Mouse (Mus musculus): ENCODE measurements around the gene Pkm.

The Pkm gene

DNA sequence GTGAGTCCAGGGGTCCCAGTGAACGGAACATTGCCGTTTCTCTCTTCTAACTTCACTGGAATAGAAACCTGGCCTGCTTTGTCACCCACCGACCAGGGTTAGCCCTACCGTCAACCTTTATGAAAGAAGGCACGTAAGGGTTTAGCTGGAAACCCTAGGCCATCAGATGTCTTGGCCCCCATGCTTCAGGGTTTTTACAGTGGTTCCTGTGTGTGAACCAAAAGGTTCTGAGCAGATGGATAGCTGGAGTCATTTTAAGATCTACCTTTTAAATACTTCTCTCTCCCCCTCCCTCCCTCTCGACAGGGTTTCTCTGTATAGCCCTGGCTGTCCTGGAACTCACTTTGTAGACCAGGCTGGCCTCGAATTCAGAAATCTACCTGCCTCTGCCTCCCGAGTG lies 9.8 kb downstream of the Pkm start:
- no peak for DNase-seq (ENCODE audit: low spot score)

DNA sequence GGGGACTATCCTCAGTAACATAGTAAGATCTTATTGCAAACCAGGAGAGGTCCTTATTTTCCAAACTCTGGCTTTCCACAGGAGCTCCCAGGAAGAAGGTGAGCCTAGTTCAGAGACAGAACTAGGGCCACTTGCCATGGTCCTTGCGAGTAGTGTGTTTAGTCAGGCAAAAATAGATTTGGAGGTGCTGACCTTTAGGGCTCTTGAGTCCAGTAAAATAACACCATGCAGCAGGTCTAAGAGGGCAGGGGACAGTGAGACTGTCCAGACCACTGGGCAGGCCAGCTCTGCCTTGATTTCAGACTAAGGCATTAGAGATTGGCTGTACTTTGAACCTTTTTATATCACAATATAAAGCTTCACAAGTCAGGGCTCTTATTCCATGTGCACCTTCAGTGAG lies 10.6 kb downstream of the Pkm start:
- DNase-seq (ENCODE audit: low spot score), result no peak

DNA sequence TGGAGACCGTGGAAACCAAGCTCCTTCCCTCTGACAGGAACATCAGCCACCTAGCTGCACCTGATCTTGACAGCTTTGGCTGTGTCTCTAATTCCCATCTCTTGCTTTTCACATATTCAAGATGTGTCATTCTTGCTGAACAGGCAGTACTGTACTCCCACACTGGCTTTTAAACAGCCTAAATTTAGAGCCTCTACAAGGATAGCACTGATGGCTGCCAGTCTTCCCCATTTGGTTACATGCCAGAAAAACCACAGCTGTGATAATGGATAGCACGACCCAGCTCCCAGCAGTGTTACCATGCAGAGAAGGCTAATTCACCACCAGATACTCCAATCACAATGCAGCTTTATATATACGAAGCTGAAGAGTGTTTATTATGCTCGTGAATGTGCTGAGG lies 11.1 kb downstream of the Pkm start:
- DNase-seq (ENCODE audit: low spot score), result no peak

DNA sequence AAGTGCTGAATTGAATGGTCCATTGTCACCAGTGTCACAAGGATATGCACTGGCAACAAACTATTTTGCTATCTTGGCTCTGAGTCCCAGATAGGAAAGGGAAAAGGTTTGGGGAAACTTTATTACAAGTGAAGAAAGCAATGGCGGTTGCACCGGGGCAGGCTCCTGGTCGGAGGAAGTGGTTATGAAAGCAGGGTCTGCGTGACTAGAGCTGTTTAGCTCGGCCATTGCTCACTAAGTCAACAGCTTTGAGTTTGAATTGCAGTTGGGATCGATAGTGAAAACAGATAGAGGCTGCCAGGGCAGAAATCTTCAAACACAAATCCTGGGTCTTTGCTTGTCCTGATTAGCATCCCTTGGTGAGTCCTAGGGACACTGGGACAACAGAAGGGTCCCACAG lies 11.7 kb downstream of the Pkm start:
- no peak for DNase-seq (ENCODE audit: low spot score)

DNA sequence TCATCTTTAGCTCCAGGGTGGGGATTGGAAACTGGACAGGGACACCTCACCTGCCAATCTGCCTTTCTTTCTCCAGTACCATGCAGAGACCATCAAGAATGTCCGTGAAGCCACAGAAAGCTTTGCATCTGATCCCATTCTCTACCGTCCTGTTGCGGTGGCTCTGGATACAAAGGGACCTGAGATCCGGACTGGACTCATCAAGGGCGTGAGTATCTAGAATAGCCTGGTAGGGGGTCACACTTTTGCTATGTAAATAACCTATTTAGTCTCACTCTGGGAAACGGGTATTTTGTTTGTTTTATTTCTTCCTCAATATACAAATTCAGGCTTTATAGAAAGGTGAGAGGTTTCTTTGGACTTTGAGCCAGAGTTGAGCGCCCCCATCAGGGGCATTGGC lies 12.3 kb downstream of the Pkm start:
- DNase-seq (ENCODE audit: low spot score), result no peak

DNA sequence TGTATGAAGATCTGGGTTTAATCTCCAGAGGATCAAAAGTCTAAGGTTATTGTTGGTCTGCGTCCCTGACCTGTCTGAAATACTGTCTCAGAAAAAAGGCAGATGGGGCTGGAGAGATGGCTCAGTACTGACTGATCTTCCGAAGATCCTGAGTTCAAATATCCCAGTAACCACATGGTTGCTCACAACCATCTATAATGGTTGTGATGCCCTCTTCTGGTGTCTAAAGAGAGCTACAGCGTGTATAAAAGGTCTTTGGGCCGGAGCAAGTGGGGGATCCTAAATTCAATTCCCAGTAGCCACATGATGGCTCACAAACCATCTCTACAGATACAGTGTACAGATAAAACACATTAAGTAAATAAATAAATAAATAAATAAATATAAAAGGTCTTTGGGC lies 13.0 kb downstream of the Pkm start:
- DNase-seq (ENCODE audit: low spot score), result no peak

DNA sequence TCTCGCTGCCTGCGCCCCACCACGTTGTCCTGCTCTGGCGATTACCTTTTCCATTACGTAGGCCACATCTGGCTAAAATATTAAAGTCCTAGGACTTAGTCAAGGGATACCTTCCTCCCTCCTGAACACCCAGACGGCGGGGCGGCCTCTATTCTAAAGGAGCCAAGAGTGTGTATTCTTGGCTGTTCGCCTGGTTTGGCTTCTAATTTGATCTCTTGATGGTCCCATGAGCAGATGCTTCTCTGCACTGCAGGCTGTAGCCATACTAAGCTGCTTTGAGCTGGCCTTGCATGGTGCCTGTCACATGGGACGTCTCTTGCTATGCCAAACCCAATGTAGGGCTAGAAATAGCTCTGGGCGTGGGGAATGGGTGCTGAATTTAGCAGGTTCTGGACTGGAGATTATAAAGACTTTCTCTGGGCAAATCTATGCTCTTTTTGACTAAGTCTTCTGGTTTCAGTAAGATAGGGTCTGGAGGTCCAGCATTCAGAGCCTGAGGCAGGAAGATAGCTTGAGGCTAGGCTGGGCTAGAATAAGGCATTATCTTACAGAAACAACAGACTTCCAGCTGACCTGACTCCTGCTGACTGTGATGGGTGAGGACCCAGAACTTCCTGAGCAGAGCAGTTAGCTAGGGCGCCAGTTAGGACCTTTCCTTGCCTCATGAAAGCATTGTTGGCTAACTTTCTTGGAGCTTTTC lies 16.2 kb downstream of the Pkm start:
- no peak for DNase-seq (ENCODE audit: low spot score)

DNA sequence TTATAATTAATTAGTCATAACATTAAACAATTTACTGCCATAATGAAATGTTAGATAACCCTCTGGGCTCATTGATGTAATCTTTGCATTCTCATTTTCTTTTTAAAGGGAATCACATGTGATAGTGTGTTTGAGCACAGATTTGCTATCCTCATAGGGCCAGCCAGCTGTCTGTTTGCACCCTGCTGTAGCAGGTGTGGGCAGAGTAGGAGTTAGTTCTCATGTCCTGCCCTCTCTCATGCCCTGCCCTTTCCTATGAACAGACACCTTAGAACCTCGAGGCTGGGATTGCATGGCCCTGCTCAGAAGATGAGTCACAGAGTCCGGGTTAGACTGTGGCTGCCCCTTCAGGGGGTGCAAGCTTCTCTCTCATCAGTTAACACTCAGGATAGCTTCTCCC lies 17.3 kb downstream of the Pkm start:
- DNase-seq (ENCODE audit: low spot score), result no peak

DNA sequence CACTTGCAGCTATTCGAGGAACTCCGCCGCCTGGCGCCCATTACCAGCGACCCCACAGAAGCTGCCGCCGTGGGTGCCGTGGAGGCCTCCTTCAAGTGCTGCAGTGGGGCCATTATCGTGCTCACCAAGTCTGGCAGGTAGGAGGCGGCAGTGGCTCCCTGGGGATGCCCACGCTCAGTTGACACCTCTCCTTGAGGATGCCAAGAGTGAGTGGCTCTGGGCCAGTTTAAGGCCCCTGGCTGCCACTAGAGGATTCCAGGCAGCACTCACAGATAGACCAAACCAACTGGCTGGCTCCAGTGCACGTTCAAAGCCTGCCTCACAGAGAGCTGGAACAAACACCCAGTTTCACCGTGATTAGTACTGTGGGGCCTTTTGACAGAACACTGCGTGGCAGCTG lies 19.4 kb downstream of the Pkm start:
- no peak for DNase-seq (ENCODE audit: low spot score)

DNA sequence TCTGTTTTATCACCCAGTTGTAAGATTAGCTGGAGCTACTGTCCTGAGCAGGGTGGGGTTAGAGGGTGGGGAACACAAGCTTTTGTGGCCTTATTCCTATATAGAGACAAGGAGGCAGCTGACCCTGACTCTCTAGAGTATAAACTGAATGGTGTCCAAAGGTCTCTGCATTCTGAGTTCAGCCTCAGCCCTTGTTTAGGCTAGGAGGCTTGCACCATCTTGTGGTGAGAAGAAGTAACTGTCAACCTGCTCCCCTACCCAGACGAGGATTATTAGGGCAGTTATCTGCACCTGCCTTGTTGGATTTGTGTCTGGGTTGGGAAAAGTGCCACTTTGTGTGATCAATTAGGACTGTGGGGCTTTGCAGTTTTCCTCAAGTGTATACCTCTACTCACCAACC lies 22.1 kb downstream of the Pkm start:
- DNase-seq (ENCODE audit: low spot score), result no peak

DNA sequence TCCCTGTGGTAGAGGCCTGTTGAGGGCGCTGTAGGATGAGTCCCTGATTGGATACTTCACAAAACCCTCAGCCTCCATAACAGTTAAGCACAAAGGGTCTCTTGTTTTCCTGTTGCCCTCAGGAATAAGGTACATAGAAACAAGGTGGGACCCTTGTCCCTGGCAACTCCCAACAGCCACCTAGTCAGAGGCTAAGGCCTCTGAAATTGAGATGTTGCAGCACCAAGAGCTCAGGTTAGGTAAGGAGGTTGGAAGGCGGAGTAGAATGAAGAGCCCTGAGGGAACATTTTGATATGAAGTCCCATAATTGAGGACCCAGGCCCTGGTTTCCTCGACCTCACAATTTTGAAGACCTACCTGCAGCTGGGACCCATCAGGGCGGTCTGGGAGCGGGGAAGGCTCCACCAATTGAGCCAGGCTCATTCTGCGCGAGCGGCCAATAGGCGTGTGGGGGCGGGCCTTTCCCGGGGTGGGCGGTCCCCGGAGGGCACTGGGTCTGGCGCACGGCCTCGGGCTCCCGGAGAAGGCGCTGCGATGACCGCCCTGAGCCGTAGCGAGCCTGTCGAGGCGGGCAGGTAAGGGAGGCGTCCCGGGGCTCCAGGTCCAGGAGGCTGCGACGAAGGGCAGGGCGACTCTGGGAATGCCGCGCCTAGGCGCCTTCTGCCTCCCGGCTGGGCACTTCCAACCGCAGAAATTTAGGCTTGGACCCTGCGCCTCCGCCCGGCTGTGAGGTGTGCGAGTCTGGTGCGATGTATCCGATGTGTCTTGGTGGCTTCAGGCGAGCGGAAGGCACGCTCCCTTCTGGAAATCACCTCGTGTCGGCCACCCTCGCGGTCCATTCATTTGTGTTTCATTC lies 23.7 kb downstream of the Pkm start, which contains the start of gene Gramd2:
Gramd2 (plus strand) TSS at position 467 of the 856 bp plus-strand sequence.
- peak; percentile 79 for DNase-seq (ENCODE audit: low spot score)

DNA sequence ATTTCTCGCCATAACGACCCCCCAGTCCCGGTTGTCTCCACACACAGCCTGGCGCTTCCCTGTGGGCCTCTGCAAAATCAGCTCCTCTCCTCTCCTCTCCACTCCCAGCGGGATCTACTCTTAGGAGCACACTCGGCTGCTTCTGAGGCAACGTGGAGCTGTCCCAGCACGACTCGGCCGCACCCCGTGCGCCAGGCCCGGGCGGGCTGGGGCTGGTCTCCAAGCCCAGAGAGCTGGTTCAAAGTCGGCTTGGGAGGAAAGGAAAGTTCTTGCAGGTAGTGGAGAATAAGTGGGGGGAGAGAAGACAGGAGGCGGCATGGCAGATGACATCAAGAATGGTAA lies 24.3 kb downstream of the Pkm start:
- DNase-seq (ENCODE audit: low spot score), result no peak

DNA sequence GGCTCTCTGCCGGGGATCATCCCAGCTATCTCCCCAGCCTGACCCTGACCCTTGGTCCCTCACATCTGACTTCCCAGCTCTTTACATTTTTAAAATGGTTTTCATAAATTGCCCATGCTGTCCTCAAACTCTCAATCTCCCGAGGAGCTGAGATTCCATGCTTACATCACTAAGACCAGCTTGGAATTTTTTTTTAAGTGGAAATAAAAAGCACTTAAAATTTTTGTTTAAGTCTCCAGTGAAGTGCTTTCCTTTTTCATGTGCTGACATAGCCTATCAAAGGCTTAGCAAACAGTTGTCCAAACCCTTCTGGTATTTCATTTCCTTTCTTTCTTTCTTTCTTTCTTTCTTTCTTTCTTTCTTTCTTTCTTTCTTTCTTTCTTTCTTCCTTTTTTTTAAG lies 27.9 kb downstream of the Pkm start:
- DNase-seq (ENCODE audit: low spot score), result no peak

DNA sequence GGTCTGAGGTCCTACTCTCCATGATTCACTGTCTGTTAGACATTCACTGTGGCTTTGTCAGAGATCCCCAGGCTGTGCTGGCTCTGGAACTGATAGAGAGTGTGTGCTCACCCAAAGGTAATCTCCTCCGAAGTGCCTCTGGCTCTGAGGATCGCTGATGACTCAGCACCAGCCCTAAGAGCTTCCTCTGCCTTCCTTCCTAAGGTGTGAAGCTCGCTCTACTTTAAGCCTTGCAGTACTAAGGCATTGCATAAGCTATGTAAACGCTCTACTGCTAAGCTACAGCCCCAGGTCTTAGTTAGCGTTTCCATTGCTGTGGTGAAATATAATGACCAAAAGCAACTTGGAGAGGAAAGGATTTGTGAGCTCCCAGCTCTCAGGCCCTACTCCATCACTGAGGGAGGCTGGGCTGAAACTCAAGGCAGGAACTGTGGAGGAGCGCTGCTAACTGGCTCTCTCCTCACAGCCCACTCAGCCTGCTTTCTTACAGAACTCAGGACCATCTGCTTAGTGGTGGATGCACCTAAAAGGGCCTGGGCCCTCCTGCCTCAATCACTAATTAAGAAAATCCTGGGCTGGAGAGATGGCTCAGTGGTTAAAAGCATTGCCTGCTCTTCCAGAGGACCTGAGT lies 31.4 kb downstream of the Pkm start:
- DNase-seq (ENCODE audit: low spot score), result no peak

DNA sequence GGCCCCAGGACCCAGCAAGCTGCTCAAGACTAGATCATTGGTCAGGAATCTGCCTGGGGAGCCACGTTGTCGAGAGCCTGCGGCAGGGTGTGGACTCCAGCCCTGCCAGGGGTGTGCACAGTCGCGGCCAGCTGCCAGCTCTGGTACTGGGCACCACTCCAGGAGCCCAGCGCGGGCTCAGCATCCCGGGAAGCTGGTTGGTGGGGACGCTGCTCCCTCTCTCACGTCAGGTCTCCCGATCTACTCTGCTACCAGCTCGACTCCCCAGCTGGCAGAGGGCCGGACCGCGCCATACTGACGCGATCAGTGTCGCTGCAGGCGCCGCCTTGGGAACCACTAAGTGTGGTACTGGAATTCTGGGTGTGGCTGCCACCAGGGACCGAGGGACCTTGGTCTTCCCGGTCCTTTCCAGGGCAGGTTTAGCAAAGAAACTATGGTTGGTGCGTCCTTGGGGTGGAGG lies 35.5 kb downstream of the Pkm start:
- peak; percentile 85 for DNase-seq (ENCODE audit: low spot score)

DNA sequence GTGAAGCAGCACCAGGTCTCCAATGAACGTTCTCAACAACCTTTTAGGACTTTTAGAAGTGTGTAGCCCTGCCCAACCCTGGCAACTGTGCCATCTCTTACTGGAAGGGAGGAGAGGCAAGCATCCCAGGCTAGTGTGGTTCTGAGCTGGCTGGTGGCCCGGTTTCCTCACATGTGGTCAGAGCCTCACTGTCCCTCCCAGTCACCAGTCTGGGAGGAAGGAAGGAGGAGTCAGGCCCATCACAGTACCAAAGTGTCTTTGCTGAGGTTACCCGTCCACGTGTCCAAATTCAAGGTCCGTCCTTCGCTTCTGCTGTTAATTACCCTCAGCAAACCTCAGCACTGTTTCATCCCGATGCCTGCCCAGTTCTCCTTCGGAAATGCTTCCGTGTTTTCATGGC lies 36.0 kb downstream of the Pkm start:
- DNase-seq (ENCODE audit: low spot score), result no peak

DNA sequence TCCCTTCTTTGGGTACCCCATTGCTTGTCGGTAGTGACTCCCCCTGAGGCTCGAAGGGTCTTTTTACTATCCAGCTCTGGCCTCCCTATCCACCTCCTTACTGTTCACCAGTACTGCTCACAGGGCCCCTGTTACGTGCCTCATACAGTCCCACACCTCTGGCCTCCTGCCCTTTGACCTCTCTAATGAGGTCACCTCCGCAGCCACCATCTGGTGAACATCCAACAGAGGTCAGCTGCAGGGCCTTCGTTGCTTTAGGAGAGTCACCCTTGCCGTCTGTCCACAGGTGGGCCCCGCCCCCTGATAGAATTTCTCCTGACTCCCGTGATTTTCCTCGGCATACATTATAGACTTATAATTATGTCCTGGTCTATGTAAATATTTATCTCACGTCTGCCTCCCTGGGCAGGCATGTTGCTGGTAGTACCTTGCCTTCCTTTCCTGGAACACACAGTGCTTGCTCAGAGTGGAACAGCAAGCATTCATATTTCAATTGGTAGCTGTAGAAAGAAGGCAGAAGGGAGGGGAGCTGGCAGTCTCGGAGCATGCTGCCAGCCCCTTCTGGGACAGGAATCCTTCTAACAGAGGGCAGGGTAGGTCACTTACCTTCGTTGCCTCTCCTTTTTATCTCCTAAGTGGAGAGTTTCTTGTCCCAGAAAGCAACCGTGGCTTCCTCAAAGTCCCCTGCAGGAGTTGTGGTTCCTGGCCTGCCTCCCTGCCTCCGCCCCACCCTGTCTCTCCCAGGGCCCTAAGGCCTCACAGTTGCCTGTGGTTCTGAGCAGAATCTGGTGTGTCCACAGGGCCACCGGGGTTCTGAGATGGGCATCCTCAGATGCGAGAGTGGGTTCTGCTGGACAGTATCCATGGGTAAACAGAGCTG lies 38.6 kb downstream of the Pkm start:
- no peak for DNase-seq (ENCODE audit: low spot score)

DNA sequence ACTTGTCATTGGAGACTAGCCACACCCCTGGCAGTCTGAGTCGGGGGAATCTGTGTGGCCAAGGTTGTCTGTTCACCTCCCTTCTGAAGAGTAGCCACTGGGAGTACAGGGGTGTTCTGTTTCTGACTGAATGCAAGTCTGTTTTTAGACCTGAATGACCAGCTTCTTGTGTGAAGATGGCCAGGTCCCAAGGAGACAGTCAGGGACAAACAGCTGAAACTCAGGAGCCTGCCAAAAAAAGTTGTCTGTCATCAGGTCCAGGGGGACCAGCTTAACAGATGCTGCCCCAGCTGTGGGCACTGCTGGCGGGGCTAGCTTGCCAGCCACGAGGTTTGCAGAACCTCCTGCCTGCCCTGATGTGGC lies 39.3 kb downstream of the Pkm start:
- no peak for DNase-seq (ENCODE audit: low spot score)

DNA sequence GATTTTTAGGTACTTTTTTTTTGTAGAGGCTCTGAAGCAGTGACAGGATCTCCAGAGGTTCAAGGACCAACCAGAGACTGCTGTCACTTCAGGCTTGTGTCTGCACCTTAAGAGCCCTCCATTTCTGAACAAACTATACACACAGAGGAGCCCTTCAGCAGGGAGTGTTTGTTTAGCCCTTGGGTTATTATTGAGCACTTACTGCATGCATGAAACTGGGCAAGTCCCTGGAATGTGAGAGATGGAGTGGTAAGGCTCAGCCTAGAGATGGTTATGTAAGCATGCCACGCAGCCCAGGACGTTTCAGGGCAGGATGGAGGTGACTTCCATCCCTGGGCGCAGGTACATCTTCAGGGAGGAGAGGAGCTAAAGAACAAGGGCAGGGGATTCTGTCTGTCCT lies 40.2 kb downstream of the Pkm start:
- DNase-seq (ENCODE audit: low spot score), result no peak

DNA sequence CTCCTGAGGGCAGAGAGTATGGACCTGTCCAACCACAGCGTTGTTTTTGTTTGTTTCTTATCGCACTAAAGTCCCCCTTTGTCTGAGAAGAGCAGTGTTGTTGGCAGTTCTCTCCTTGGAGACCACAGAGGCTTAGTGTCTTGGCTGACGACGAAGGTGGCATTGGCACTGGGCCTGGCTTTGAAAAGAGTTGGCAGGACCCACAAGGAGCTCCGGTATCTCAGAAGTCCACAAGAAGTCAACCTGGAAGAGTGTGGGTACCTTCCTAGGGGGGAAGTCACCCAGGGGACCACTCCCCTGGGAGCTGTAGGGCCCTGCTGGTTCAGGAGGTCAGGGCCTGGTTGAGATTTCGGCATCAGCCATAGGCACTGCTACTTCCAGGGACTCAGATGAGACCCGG lies 44.9 kb downstream of the Pkm start:
- no peak for DNase-seq (ENCODE audit: low spot score)

DNA sequence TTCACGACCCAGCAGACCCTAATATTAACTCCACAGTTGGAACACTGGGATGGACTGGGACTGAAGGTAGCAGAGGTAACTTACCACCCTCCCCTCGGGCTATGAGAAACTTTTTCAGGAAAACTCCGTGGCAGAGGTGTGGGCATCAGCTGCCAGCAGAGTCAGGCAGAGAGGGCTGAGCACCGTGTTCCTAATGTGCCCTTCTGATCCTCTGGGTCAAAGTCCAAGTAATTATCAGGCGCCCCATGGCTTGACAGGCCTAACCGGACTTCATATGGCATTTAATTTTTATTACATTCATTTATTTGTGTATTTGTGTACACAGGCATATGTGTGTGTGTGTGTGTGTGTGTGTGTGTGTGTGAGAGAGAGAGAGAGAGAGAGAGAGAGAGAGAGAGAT lies 46.9 kb downstream of the Pkm start:
- DNase-seq (ENCODE audit: low spot score), result no peak

Data from ovary, postnatal 36 days (tissue).